Mouse (Mus musculus): ENCODE measurements around the gene 2310022B05Rik. TPM values are rescaled to one million over a fixed set of nuclear protein-coding genes. Genes with fewer than 3 reads are reported as not detected.

Gene 2310022B05Rik
- polyA plus RNA-seq, 1 experiment from 2014 or later, result 21.3 TPM

DNA sequence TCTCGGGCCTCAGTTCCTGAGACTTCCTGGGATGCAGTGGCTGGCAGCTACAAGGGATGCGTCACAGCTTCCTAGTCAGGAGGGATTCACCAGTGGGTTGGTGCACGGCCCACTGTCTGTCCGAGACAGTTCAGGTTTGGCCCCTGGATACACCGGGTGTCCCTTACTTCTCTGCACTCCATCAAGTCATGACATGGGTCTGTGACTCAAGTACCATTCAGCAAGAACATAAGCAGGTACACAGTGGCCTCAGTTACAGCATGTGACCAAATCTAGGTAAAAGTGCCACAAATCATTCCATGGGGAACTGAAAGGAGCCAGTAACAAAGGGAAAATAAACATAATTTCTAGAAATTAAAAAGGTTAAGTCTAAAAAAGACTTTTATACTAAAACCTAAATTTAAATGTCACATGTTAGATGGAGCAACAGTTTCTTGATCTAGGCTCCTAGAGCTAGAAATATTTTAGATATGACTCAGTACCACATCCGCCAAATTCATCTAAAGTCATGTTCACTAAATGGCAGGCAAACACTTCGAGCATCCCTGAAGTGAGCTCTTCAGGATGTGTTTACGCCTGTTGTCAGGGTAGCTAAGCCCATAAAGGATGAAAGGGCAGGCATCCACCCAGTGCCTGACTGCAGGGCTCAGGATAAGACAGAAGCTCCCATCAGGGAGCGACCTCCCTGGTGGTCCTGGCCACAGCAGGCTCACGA, 18.1 kb upstream of the 2310022B05Rik start:
- WGBS, result 87% methylated on average over 10 of the region's 10 CpGs
- peaks cover 9% of the 10 kb centered on the region for H3K4me1 ChIP-seq (replicated peaks)
- H3K4me2 ChIP-seq, result no peak overlapping the region
- H3K36me3 ChIP-seq, result peaks cover 86% of the 10 kb centered on the region
- H3K9ac ChIP-seq, result no peak overlapping the region
- no peak overlapping the region for H3K27ac ChIP-seq (replicated peaks)
- H3K4me3 ChIP-seq, result no peak overlapping the region
- no peak for ATAC-seq (ENCODE audit: low read depth)
- H3K9me3 ChIP-seq, result no peaks in the 10 kb centered on the region
- no peaks in the 10 kb centered on the region for H3K27me3 ChIP-seq

- no peak overlapping the region for H3K4me3 ChIP-seq
- no peaks in the 10 kb centered on the region for H3K27me3 ChIP-seq
- H3K4me1 ChIP-seq (replicated peaks), result peaks cover 9% of the 10 kb centered on the region
- no peak overlapping the region for H3K27ac ChIP-seq (replicated peaks)
- WGBS, result 92% methylated on average over 13 of the region's 13 CpGs
- no peak for ATAC-seq (ENCODE audit: low read depth)
- no peak overlapping the region for H3K4me2 ChIP-seq
- no peak overlapping the region for H3K9ac ChIP-seq
- peaks cover 88% of the 10 kb centered on the region for H3K36me3 ChIP-seq
- no peaks in the 10 kb centered on the region for H3K9me3 ChIP-seq
Measured at GRCm38 (mm10) chr8:124678246-124678645, 15.1 kb upstream of the 2310022B05Rik start.

- H3K4me3 ChIP-seq, result no peak overlapping the region
- no peaks in the 10 kb centered on the region for H3K9me3 ChIP-seq
- H3K27me3 ChIP-seq, result no peaks in the 10 kb centered on the region
- 58% methylated on average over 12 of the region's 12 CpGs for WGBS
- H3K27ac ChIP-seq (replicated peaks), result peak overlapping the region; percentile 77
- H3K9ac ChIP-seq, result peak overlapping the region; percentile 50; the same call in 1 of the 2 replicates
- H3K4me2 ChIP-seq, result no peak overlapping the region
- peaks cover 9% of the 10 kb centered on the region for H3K4me1 ChIP-seq (replicated peaks)
- H3K36me3 ChIP-seq, result peaks cover 89% of the 10 kb centered on the region
- ATAC-seq (ENCODE audit: low read depth), result peak; percentile 74
Measured at GRCm38 (mm10) chr8:124677486-124677885, 14.3 kb upstream of the 2310022B05Rik start.

DNA sequence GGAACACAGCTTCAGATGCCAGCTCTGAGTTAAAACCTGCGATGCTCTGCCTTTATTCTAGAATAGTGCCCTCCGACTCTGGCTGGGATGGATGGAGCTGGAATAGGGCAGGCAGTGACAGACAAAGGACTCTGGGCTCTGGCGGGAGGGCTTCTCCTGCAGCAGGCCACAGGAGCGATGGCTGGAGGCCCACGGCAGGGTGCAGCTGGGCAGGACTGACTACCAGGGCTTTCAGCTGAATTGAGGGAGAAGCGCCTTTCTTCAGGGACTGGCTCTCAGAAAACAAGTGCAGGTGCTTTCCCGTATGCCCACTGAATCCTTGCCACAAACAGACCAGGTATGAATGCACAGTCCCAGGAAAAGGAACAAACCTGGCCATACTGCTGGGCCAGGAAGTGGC, 13.9 kb upstream of the 2310022B05Rik start:
- no peaks in the 10 kb centered on the region for H3K9me3 ChIP-seq
- no peaks in the 10 kb centered on the region for H3K27me3 ChIP-seq
- H3K27ac ChIP-seq (replicated peaks), result peak overlapping the region; percentile 77
- peaks cover 9% of the 10 kb centered on the region for H3K4me1 ChIP-seq (replicated peaks)
- peaks cover 89% of the 10 kb centered on the region for H3K36me3 ChIP-seq
- ATAC-seq (ENCODE audit: low read depth), result peak; percentile 49; the same call in 1 of the 2 replicates
- 85% methylated on average over 7 of the region's 7 CpGs for WGBS
- H3K9ac ChIP-seq, result peak overlapping the region; percentile 50; the same call in 1 of the 2 replicates
- H3K4me2 ChIP-seq, result no peak overlapping the region
- no peak overlapping the region for H3K4me3 ChIP-seq

DNA sequence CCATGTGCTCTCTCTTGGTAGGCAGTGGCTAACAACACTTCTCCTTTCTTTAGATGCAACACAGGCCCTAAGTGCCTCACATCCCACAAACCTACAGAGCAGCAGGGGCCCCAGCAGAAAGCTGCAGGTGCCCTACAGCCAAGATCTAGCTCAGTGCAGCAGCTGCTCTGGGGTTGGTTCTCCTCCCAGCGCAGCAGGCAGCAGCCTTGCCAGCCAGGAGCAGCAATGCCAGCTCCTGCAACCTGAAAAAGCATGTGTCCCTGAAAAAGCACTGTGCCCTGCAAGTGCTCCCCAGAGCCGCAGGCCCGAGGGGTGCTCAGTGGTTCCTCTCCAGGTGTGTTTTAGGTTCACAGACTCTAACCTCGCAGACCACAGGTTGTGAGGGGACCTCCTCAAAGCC, 13.5 kb upstream of the 2310022B05Rik start:
- H3K27me3 ChIP-seq, result no peaks in the 10 kb centered on the region
- WGBS, result 93% methylated on average over 4 of the region's 4 CpGs
- H3K27ac ChIP-seq (replicated peaks), result 0 out of 2 replicates have a peak overlapping the region, but pooled peaks have one; percentile 77
- no peak overlapping the region for H3K4me2 ChIP-seq
- no peaks in the 10 kb centered on the region for H3K9me3 ChIP-seq
- H3K4me3 ChIP-seq, result no peak overlapping the region
- H3K9ac ChIP-seq, result peak overlapping the region; percentile 50; the same call in 1 of the 2 replicates
- H3K4me1 ChIP-seq (replicated peaks), result peaks cover 9% of the 10 kb centered on the region
- ATAC-seq (ENCODE audit: low read depth), result no peak
- H3K36me3 ChIP-seq, result peaks cover 89% of the 10 kb centered on the region

DNA sequence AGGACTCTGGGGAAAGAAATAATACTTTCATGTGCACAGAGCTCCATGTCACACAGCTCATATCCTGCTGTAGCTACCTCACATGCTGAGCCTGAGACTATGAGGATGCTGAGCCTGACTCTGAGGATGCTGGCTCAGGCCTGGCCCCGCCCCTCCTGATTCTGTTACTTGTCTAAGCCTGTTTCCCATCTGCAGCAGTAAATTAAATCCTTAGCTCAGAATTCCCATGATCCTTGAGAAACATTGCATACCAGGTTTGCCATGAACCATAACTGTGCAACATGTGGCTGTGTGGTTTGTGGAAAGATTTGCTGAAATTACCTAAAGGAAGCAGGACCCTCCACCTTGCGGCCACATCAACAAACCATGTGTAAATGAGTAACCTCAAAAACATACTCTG, 9.2 kb upstream of the 2310022B05Rik start:
- Histone ChIP-seq H3K4me2 (no peak overlapping the region), H3K27me3 (no peaks in the 10 kb centered on the region), H3K36me3 (peaks cover 67% of the 10 kb centered on the region), H3K4me3 (no peak overlapping the region), H3K27ac (replicated peaks) (no peak overlapping the region), H3K4me1 (replicated peaks) (peaks cover 8% of the 10 kb centered on the region), H3K9me3 (no peaks in the 10 kb centered on the region), H3K9ac (no peak overlapping the region)
- no peak for ATAC-seq (ENCODE audit: low read depth)
- WGBS, result 91% methylated on average over 2 of the region's 2 CpGs

DNA sequence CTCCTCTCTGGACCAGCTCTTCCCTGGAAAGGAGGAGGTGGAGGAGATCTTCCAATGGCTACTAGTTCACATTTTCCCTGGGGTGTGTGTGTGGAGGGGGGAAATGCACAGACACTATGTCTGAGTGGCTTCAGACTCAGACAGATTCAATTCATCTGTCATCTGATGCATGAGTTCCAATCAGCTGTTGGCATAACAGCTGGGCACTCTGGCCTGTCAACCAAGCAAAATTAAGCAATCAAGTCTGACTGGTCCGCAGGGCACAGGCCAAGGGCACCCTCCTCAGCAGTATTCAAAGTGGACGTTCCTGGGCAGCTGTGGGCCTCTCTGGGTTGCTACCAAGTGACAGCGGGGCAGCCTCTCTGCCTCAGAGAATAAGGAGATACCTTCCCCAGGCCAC, 5.6 kb upstream of the 2310022B05Rik start:
- H3K4me3 ChIP-seq, result no peak overlapping the region
- H3K9me3 ChIP-seq, result no peaks in the 10 kb centered on the region
- H3K4me2 ChIP-seq, result no peak overlapping the region
- H3K27ac ChIP-seq (replicated peaks), result no peak overlapping the region
- WGBS, result 88% methylated on average over 3 of the region's 3 CpGs
- no peaks in the 10 kb centered on the region for H3K27me3 ChIP-seq
- H3K36me3 ChIP-seq, result peaks cover 35% of the 10 kb centered on the region
- no peak overlapping the region for H3K9ac ChIP-seq
- ATAC-seq (ENCODE audit: low read depth), result no peak
- H3K4me1 ChIP-seq (replicated peaks), result peaks cover under 1% of the 10 kb centered on the region; the same call in 1 of the 2 replicates

DNA sequence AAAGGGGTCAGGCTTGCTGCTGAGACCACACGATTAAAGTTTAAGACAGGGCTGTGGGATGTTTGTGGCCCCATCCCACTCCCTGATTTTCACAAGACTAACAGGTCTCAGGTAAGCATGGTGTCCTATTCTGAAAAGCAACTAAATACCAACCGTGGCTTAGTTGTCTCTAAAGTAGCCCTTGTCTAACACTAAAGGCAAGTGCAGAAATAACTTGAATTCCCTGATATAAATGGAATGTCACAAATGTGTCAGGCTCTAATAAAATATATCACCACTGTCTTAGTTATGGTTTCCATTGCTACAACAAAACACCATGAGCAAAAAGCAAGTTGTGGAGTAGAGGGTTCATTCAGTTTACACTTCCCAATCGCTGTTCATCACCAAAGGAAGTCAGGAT, 1.2 kb upstream of the 2310022B05Rik start:
- WGBS, result 84% methylated on average over 3 of the region's 3 CpGs
- Histone ChIP-seq H3K9me3 (no peaks in the 10 kb centered on the region), H3K4me3 (no peak overlapping the region), H3K27me3 (no peaks in the 10 kb centered on the region), H3K27ac (replicated peaks) (no peak overlapping the region), H3K9ac (no peak overlapping the region), H3K4me2 (no peak overlapping the region), H3K4me1 (replicated peaks) (peaks cover 37% of the 10 kb centered on the region), H3K36me3 (no peaks in the 10 kb centered on the region)
- ATAC-seq (ENCODE audit: low read depth), result no peak

- Histone ChIP-seq H3K9ac (peak overlapping the region; percentile 95), H3K27ac (replicated peaks) (peak overlapping the region; percentile 91), H3K27me3 (no peaks in the 10 kb centered on the region), H3K9me3 (no peaks in the 10 kb centered on the region), H3K4me2 (peak overlapping the region; percentile 88), H3K4me1 (replicated peaks) (peaks cover 42% of the 10 kb centered on the region), H3K36me3 (no peaks in the 10 kb centered on the region), H3K4me3 (peak overlapping the region; percentile 89)
- ATAC-seq (ENCODE audit: low read depth), result peak; percentile 30; the same call in 1 of the 2 replicates
- 44% methylated on average over 4 of the region's 4 CpGs for WGBS
Measured at GRCm38 (mm10) chr8:124663874-124664230, 683 bp upstream of the 2310022B05Rik start.

- peaks cover 55% of the 10 kb centered on the region for H3K4me1 ChIP-seq (replicated peaks)
- no peaks in the 10 kb centered on the region for H3K9me3 ChIP-seq
- peak overlapping the region; percentile 88 for H3K4me2 ChIP-seq
- under 1% methylated on average over 49 of the region's 49 CpGs for WGBS
- peak; percentile 57 for ATAC-seq (ENCODE audit: low read depth)
- H3K36me3 ChIP-seq, result no peaks in the 10 kb centered on the region
- H3K27me3 ChIP-seq, result no peaks in the 10 kb centered on the region
- peak overlapping the region; percentile 91 for H3K27ac ChIP-seq (replicated peaks)
- peak overlapping the region; percentile 95 for H3K9ac ChIP-seq
- H3K4me3 ChIP-seq, result peak overlapping the region; percentile 89
Measured at GRCm38 (mm10) chr8:124662446-124663111, 590 bp downstream of the 2310022B05Rik start.

DNA sequence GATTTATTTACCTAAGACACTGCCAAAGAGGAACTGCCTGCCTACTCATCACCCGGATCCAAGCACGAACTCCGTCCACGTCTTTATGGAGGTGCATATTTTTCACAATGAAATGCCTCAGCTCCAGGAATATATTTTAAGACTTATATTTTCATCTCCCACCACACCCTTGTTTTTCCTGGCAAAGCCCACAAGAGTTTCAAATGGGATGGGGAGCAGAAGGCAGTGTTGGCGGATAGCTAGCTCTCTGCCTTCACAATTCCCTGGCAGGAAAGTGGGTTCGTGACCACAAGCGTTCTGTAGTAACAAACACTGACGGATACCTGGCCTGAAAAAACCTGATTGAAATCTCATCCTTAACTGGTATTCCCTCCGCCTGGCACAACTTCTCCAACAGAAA, 1.4 kb downstream of the 2310022B05Rik start:
- Histone ChIP-seq H3K36me3 (no peaks in the 10 kb centered on the region), H3K4me1 (replicated peaks) (peaks cover 62% of the 10 kb centered on the region), H3K27ac (replicated peaks) (no peak overlapping the region; the same call in 1 of the 2 replicates), H3K4me2 (peak overlapping the region; percentile 88), H3K9ac (peak overlapping the region; percentile 95), H3K4me3 (peak overlapping the region; percentile 89), H3K9me3 (no peaks in the 10 kb centered on the region), H3K27me3 (no peaks in the 10 kb centered on the region)
- 51% methylated on average over 9 of the region's 9 CpGs for WGBS
- no peak for ATAC-seq (ENCODE audit: low read depth)

DNA sequence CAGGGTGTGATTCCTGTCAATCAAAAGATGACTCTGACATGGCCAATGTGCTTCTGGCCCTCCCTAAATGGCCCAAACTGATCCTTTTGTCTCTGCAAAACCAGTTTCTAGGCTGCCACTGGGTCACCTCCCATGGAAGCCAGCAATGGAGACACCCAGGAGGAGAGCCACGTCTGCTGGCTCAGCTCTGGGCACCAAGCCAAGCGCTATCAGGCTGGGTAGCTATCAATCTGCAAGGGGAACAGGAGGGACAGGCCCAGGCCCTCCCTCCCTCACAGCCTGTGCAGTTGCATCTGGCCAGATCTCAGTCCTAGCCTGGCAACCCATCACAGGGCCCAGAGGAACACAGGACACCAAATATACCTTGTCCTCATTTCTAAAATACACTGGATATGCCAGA, 4.8 kb downstream of the 2310022B05Rik start:
- Histone ChIP-seq H3K4me3 (no peak overlapping the region), H3K27ac (replicated peaks) (peak overlapping the region; percentile 73), H3K4me1 (replicated peaks) (peaks cover 84% of the 10 kb centered on the region), H3K4me2 (peak overlapping the region; percentile 27), H3K9ac (no peak overlapping the region), H3K9me3 (no peaks in the 10 kb centered on the region), H3K27me3 (no peaks in the 10 kb centered on the region), H3K36me3 (no peaks in the 10 kb centered on the region)
- 16% methylated on average over 2 of the region's 2 CpGs for WGBS
- ATAC-seq (ENCODE audit: low read depth), result peak; percentile 41; the same call in 1 of the 2 replicates
